Mouse (Mus musculus): ENCODE data around the gene Vpreb2.
"Not testable (repeated sequence)": the region's sequence is repeated elsewhere in the genome, so short reads cannot be mapped to it uniquely, and the experiment has no call there.

Vpreb2 gene

GRCm38 (mm10) chr16:17992321-17992720 lies 12.1 kb downstream of the Vpreb2 start:
- DNase-seq (ENCODE audit: low read depth), result not testable (repeated sequence)

- DNase-seq (ENCODE audit: low read depth), result no peak
Measured at GRCm38 (mm10) chr16:17999668-18000067, 19.4 kb downstream of the Vpreb2 start.

GRCm38 (mm10) chr16:18004589-18004988 lies 24.4 kb downstream of the Vpreb2 start:
- no peak for DNase-seq (ENCODE audit: low read depth)

- DNase-seq (ENCODE audit: low read depth), result no peak
Measured at GRCm38 (mm10) chr16:18007083-18007482, 26.9 kb downstream of the Vpreb2 start.

- DNase-seq (ENCODE audit: low read depth), result no peak
Measured at GRCm38 (mm10) chr16:18011101-18011500, 30.9 kb downstream of the Vpreb2 start.

GRCm38 (mm10) chr16:18016482-18016881 lies 36.3 kb downstream of the Vpreb2 start:
- not testable (repeated sequence) for DNase-seq (ENCODE audit: low read depth)

- DNase-seq (ENCODE audit: low read depth), result no peak
Measured at GRCm38 (mm10) chr16:18022780-18023557, 42.7 kb downstream of the Vpreb2 start.

GRCm38 (mm10) chr16:18027371-18027770 lies 47.1 kb downstream of the Vpreb2 start:
- no peak for DNase-seq (ENCODE audit: low read depth)
